Mouse (Mus musculus): ENCODE results near the gene Nkpd1. TPM values are rescaled to one million over a fixed set of nuclear protein-coding genes. Genes with fewer than 3 reads are reported as not detected.

The Nkpd1 gene
- polyA plus RNA-seq, 1 experiment from 2014 or later: not detected

DNA sequence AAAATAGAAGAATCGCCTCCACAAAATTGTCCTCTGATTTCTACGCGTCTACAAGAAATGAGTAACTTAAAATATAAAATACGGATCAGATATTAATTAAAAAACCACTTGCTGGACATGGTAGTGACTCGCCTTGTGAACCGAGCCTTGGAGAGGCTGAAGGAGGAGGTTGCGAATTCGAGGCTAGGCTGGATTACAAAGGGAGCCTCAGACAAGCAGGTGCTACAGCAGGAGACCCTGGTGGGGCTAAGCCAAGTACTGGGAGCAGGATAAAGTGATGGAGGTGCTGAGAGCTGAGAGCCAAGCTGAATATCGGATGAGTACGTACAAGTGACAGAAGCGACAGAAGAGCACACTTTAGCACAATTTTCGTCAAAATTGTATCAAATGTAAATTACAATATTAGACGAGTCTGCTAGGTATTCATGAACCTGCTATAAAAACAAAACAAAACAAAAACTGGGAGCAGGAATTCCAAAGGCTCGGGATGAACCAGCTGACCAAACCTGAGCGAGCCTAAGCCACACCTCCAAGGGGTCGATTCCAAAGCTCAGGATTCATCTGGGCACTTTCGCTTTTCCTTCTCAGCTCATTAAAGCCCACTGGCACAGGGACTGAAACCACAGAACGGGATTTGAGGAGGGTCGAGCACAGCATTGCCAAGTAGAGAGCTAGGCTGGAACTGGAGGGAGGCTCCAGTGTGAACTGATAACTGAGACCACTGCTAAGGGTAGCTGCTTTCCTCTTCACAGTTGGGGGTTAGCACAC, 45.2 kb downstream of the Nkpd1 start, which contains the start of gene Ppp1r37:
TSS of gene Ppp1r37 (minus strand) at position 434 of the 768 bp plus-strand sequence.
- DNase-seq (ENCODE audit: low spot score) (peak; percentile 62), ATAC-seq (replicated peaks; ENCODE audit: insufficient number of reproducible peaks, low FRiP score, low TSS enrichment, low read depth) (no peak; the same call in 1 of the 2 replicates)
- peak within 1 kb of the TSS; percentile 96 for H3K4me3 ChIP-seq (ENCODE audit: low read depth, low read length)
- 4% methylated on average over 19 of the region's 19 CpGs for WGBS
- H3K4me1 ChIP-seq (ENCODE audit: control insufficient read depth, insufficient read depth, low read length): peaks cover 12% of the 10 kb centered on the region
- peaks cover 8% of the 10 kb centered on the region for H3K36me3 ChIP-seq (replicated peaks; ENCODE audit: control insufficient read depth, insufficient read depth, low read depth, low read length)
- H3K27ac ChIP-seq (replicated peaks; ENCODE audit: low read depth, low read length): peak within 1 kb of the TSS; percentile 78
- H3K4me2 ChIP-seq (ENCODE audit: low read depth, low read length): peak within 1 kb of the TSS; percentile 87
- peak within 1 kb of the TSS; percentile 94 for H3K9ac ChIP-seq (replicated peaks; ENCODE audit: low read length)
- no peaks in the 10 kb centered on the region for H3K9me3 ChIP-seq (replicated peaks; ENCODE audit: control insufficient read depth, low read length)
- H3K27me3 ChIP-seq (ENCODE audit: control insufficient read depth, insufficient read depth, low read length): no peaks in the 10 kb centered on the region

DNA sequence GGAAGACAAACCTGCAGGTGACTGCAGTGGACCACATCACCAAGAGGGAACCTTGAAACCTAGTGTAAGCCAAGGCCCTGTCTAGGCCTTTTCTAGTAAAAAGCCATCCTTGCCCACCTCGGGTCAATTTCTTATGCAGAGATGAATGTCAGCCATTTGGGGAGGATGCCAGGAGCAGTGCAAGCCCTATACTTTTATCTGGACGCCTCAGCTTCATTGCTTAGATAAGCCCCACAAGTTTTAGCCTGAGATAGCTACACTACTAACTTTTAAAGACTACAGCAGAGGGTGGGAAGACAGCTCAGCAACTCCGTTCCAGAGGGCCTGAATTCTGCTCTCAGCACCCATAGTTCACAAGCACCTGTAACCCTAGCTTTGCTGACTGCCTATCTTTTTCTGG, 46.2 kb downstream of the Nkpd1 start:
- H3K4me2 ChIP-seq (ENCODE audit: low read depth, low read length): no peak overlapping the region
- no peak for ATAC-seq (replicated peaks; ENCODE audit: insufficient number of reproducible peaks, low FRiP score, low TSS enrichment, low read depth)
- H3K4me3 ChIP-seq (ENCODE audit: low read depth, low read length): no peak overlapping the region
- H3K9me3 ChIP-seq (replicated peaks; ENCODE audit: control insufficient read depth, low read length): no peaks in the 10 kb centered on the region
- H3K36me3 ChIP-seq (replicated peaks; ENCODE audit: control insufficient read depth, insufficient read depth, low read depth, low read length): peaks cover 8% of the 10 kb centered on the region
- 83% methylated on average over 3 of the region's 3 CpGs for WGBS
- H3K27ac ChIP-seq (replicated peaks; ENCODE audit: low read depth, low read length): no peak overlapping the region
- H3K4me1 ChIP-seq (ENCODE audit: control insufficient read depth, insufficient read depth, low read length): peaks cover 12% of the 10 kb centered on the region
- H3K27me3 ChIP-seq (ENCODE audit: control insufficient read depth, insufficient read depth, low read length): no peaks in the 10 kb centered on the region
- H3K9ac ChIP-seq (replicated peaks; ENCODE audit: low read length): no peak overlapping the region
- no peak for DNase-seq (ENCODE audit: low spot score)

DNA sequence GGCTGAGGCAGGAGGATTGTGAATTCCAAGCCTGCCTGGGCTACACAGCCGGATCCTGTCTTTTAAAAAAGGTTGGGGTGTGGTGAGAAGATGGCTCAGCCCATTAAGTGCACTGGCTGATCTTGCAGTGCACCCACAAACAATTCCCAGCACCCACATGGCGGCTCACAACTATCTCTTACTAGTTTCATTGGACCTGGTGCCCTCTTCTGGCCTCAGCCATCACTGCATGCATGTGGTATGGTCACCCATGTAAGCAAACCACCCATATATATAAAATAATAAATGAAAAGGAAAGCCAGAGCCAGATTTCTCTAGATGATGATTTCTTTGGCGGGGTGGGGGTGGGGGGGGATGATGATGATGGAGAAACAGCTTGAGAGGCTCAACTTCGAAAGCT, 46.8 kb downstream of the Nkpd1 start:
- no peak for DNase-seq (ENCODE audit: low spot score)
- Histone ChIP-seq H3K9me3 (replicated peaks; ENCODE audit: control insufficient read depth, low read length) (no peaks in the 10 kb centered on the region), H3K27me3 (ENCODE audit: control insufficient read depth, insufficient read depth, low read length) (no peaks in the 10 kb centered on the region), H3K4me3 (ENCODE audit: low read depth, low read length) (no peak overlapping the region), H3K9ac (replicated peaks; ENCODE audit: low read length) (no peak overlapping the region), H3K4me2 (ENCODE audit: low read depth, low read length) (no peak overlapping the region), H3K4me1 (ENCODE audit: control insufficient read depth, insufficient read depth, low read length) (peaks cover 7% of the 10 kb centered on the region), H3K36me3 (replicated peaks; ENCODE audit: control insufficient read depth, insufficient read depth, low read depth, low read length) (peaks cover 8% of the 10 kb centered on the region), H3K27ac (replicated peaks; ENCODE audit: low read depth, low read length) (no peak overlapping the region)
- 83% methylated on average over 4 of the region's 4 CpGs for WGBS
- ATAC-seq (replicated peaks; ENCODE audit: insufficient number of reproducible peaks, low FRiP score, low TSS enrichment, low read depth): no peak

DNA sequence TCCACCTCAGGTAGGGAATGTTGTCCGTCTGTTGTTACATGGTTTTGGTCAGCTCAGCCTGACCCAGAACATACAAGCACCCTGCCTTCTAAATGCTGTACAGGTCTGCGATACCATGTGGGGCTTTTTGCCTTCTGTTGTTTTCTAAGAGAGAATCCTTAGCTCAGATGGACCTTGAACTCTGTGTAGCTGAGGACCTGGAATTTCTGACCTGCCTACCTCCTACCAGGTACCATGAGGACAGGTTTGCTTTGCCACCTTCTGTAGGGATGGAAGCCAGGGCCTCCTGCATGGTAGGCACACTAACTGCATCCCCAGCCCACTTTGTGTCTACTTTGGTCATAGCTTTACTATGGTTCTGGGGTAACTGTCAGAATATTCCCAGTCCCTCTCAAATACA, 48.2 kb downstream of the Nkpd1 start:
- WGBS: 92% methylated on average over 2 of the region's 2 CpGs
- Histone ChIP-seq H3K9ac (replicated peaks; ENCODE audit: low read length) (no peak overlapping the region), H3K36me3 (replicated peaks; ENCODE audit: control insufficient read depth, insufficient read depth, low read depth, low read length) (peaks cover 11% of the 10 kb centered on the region), H3K4me2 (ENCODE audit: low read depth, low read length) (no peak overlapping the region), H3K27ac (replicated peaks; ENCODE audit: low read depth, low read length) (no peak overlapping the region), H3K4me3 (ENCODE audit: low read depth, low read length) (no peak overlapping the region), H3K4me1 (ENCODE audit: control insufficient read depth, insufficient read depth, low read length) (no peaks in the 10 kb centered on the region; the same call in 1 of the 2 replicates), H3K27me3 (ENCODE audit: control insufficient read depth, insufficient read depth, low read length) (no peaks in the 10 kb centered on the region), H3K9me3 (replicated peaks; ENCODE audit: control insufficient read depth, low read length) (no peaks in the 10 kb centered on the region)
- ATAC-seq (replicated peaks; ENCODE audit: insufficient number of reproducible peaks, low FRiP score, low TSS enrichment, low read depth) (no peak), DNase-seq (ENCODE audit: low spot score) (no peak)

DNA sequence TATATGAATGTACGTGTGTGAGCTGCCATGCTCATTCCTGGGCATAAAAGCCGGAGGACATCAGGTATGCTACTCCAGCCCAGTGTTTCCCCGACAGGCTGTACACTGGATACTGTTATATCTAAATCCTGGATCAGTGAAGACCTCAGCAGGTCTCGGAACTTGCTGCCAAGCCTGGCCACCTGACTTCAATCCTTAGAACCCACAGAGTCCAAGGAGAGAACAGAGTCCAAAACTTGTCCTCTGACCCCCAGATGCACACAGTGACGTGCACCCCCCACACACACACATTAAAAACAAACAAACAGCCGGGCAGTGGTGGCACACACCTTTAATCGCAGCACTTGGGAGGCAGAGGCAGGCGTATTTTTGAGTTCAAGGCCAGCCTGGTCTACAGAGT, 49.8 kb downstream of the Nkpd1 start:
- Histone ChIP-seq H3K9me3 (replicated peaks; ENCODE audit: control insufficient read depth, low read length) (no peaks in the 10 kb centered on the region), H3K4me2 (ENCODE audit: low read depth, low read length) (no peak overlapping the region), H3K4me3 (ENCODE audit: low read depth, low read length) (no peak overlapping the region), H3K4me1 (ENCODE audit: control insufficient read depth, insufficient read depth, low read length) (peaks cover 3% of the 10 kb centered on the region), H3K27me3 (ENCODE audit: control insufficient read depth, insufficient read depth, low read length) (no peaks in the 10 kb centered on the region), H3K9ac (replicated peaks; ENCODE audit: low read length) (no peak overlapping the region), H3K27ac (replicated peaks; ENCODE audit: low read depth, low read length) (no peak overlapping the region), H3K36me3 (replicated peaks; ENCODE audit: control insufficient read depth, insufficient read depth, low read depth, low read length) (peaks cover 11% of the 10 kb centered on the region)
- ATAC-seq (replicated peaks; ENCODE audit: insufficient number of reproducible peaks, low FRiP score, low TSS enrichment, low read depth) (no peak), DNase-seq (ENCODE audit: low spot score) (no peak)
- 90% methylated on average over 8 of the region's 8 CpGs for WGBS

DNA sequence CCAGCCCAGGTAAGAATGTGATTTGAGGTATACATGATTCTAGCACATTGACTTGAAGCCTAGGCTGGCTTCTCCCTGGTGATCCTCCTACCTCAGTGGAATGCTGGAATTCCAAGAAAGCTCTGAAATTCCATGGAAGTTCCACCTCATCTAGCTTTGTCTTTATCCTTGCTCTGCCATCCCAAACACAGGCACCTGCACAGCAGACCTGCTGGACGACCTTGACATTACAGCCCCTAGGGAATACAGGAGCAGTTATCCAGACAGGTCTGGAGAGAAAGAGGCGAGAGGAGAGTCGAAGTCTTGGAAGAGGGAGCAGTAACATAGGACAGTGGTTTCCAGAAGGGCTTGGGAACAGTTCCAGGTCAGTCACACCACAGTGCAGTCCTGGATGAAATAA, 52.0 kb downstream of the Nkpd1 start:
- WGBS: 71% methylated on average over 3 of the region's 3 CpGs
- ATAC-seq (replicated peaks; ENCODE audit: insufficient number of reproducible peaks, low FRiP score, low TSS enrichment, low read depth): no peak
- no peaks in the 10 kb centered on the region for H3K9me3 ChIP-seq (replicated peaks; ENCODE audit: control insufficient read depth, low read length)
- peaks cover 3% of the 10 kb centered on the region for H3K4me1 ChIP-seq (ENCODE audit: control insufficient read depth, insufficient read depth, low read length)
- DNase-seq (ENCODE audit: low spot score): no peak
- H3K27me3 ChIP-seq (ENCODE audit: control insufficient read depth, insufficient read depth, low read length): no peaks in the 10 kb centered on the region
- H3K4me3 ChIP-seq (ENCODE audit: low read depth, low read length): no peak overlapping the region
- no peak overlapping the region for H3K4me2 ChIP-seq (ENCODE audit: low read depth, low read length)
- H3K9ac ChIP-seq (replicated peaks; ENCODE audit: low read length): no peak overlapping the region
- peaks cover 11% of the 10 kb centered on the region for H3K36me3 ChIP-seq (replicated peaks; ENCODE audit: control insufficient read depth, insufficient read depth, low read depth, low read length)
- no peak overlapping the region for H3K27ac ChIP-seq (replicated peaks; ENCODE audit: low read depth, low read length)

DNA sequence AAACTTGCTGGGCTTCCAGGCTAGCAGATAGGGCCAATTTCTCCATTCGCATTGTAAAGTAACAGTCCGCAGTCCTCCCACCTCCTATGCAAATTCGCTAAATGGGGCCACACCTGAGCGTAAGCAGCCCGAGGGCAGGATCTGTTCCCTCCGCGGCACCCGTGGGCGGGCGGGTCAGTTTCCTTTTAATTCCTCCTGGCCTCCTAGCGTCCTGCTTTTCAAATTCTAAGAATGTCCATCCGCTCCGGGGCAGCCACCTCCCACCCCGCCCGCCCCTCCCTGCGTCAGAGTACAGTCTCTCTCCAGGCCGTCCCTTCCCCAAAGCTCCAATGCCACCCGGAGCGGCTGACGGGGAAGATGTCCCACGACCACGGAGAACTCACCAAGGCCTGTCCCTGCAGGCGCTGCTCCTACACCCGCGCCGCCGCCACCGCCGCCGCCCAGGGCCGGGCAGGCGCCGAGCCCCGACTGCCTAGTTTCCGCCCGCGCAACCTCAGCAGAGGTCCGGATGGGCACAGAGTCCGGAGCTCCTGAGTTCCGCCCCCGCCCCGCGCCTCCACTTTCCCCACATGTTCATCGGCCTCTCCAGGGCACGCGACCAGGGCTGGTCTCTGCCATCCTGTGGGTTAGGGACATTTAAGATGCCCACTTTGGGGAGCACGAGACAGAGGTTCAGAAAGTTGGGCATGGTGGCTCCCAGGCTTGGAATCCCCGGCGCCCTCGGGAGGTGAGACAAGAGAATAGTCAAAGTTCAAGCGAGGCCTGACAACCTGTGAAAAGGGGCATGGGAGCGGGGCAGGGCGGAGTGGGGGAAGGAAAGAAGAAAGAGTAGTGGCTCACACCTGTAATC, 55.5 kb downstream of the Nkpd1 start:
- Histone ChIP-seq H3K4me2 (ENCODE audit: low read depth, low read length) (peak overlapping the region; percentile 84), H3K9me3 (replicated peaks; ENCODE audit: control insufficient read depth, low read length) (no peaks in the 10 kb centered on the region), H3K4me1 (ENCODE audit: control insufficient read depth, insufficient read depth, low read length) (peaks cover 3% of the 10 kb centered on the region), H3K9ac (replicated peaks; ENCODE audit: low read length) (peak overlapping the region; percentile 90), H3K36me3 (replicated peaks; ENCODE audit: control insufficient read depth, insufficient read depth, low read depth, low read length) (peaks cover 3% of the 10 kb centered on the region), H3K27ac (replicated peaks; ENCODE audit: low read depth, low read length) (peak overlapping the region; percentile 65), H3K27me3 (ENCODE audit: control insufficient read depth, insufficient read depth, low read length) (peaks cover 17% of the 10 kb centered on the region), H3K4me3 (ENCODE audit: low read depth, low read length) (peak overlapping the region; percentile 84)
- ATAC-seq (replicated peaks; ENCODE audit: insufficient number of reproducible peaks, low FRiP score, low TSS enrichment, low read depth) (peak; percentile 84), DNase-seq (ENCODE audit: low spot score) (peak; percentile 84)
- under 1% methylated on average over 53 of the region's 53 CpGs for WGBS

DNA sequence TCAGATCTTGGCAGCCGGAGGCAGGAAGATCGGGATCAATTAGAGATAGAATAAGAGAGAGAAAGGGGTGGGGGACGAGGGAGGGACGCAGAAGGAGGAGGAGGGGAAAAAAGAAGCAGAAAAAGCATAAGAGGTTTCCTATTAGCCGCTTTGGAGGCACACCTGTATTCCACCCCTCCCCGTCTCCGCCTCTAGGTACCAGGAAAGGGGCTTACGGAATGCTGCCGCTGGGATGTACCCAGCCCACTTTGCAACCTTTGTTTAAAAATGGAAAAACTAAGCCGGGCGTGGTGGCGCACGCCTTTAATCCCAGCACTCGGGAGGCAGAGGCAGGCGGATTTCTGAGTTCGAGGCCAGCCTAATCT, 56.1 kb downstream of the Nkpd1 start:
- Histone ChIP-seq H3K27ac (replicated peaks; ENCODE audit: low read depth, low read length) (no peak overlapping the region), H3K4me1 (ENCODE audit: control insufficient read depth, insufficient read depth, low read length) (peaks cover 3% of the 10 kb centered on the region)
- WGBS: 25% methylated on average over 16 of the region's 16 CpGs

More for the DNA sequence above, 56.1 kb downstream of the Nkpd1 start:
- peaks cover 3% of the 10 kb centered on the region for H3K36me3 ChIP-seq (replicated peaks; ENCODE audit: control insufficient read depth, insufficient read depth, low read depth, low read length)
- H3K9ac ChIP-seq (replicated peaks; ENCODE audit: low read length): peak overlapping the region; percentile 90
- ATAC-seq (replicated peaks; ENCODE audit: insufficient number of reproducible peaks, low FRiP score, low TSS enrichment, low read depth): no peak
- peaks cover 20% of the 10 kb centered on the region for H3K27me3 ChIP-seq (ENCODE audit: control insufficient read depth, insufficient read depth, low read length)
- DNase-seq (ENCODE audit: low spot score): no peak
- H3K4me3 ChIP-seq (ENCODE audit: low read depth, low read length): peak overlapping the region; percentile 84
- peak overlapping the region; percentile 84 for H3K4me2 ChIP-seq (ENCODE audit: low read depth, low read length)
- H3K9me3 ChIP-seq (replicated peaks; ENCODE audit: control insufficient read depth, low read length): no peaks in the 10 kb centered on the region

All from embryonic facial prominence, embryonic 11.5 days (tissue).